Mouse (Mus musculus) lung, adult 2 months (tissue): ENCODE measurements around the gene Zdhhc3.

Experiments
- CTCF ChIP-seq: fragments of 200-500 bp; IDR thresholded peaks from 2 replicates; pipeline ENCODE4 v1.5.1; 2011; ENCODE audit warnings: mild to moderate bottlenecking, low read length, control low read depth; ENCODE audit not compliant: insufficient read depth
- POLR2A ChIP-seq: fragments of 200-500 bp; IDR thresholded peaks from 2 replicates; pipeline ENCODE4 v1.6.1; 2011; ENCODE audit warnings: low read depth, mild to moderate bottlenecking, control low read depth, low read length, borderline replicate concordance; ENCODE audit errors: extremely low read depth

GRCm38 (mm10) chr9:123153121-123153520, 40.1 kb upstream of the Zdhhc3 start:
- TF ChIP-seq CTCF: no peak
- TF ChIP-seq POLR2A: no peak
